Mouse (Mus musculus): ENCODE data around the gene Fam98b.

DNA sequence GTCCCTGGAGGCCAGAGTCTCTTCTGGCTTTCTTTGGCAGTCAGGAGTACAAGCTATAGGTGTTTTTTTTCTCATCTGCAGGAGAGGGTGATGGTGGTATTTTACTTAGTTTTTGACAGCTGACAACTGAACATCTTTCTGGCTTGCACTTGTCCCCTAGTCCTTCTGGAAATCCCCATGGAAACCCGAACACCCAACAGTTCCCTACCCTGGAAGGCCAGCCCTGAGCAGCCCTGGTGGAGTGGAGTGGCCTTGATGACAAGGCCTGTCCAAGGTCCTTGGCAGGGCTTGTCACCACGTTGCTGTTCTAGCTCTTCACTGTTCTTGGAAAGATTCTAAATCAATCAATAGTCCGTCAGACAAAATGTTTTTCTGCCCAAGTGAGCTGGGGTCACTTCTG lies 45.0 kb upstream of the Fam98b start:
- TF ChIP-seq POLR2A (IDR thresholded peaks at IDR 0.05; ENCODE audit: insufficient read length, low read depth), result no peak
- no peak for TF ChIP-seq POLR2AphosphoS2 (IDR thresholded peaks at IDR 0.05; ENCODE audit: insufficient read length, low read depth)
- no peak for TF ChIP-seq TCF12 (IDR thresholded peaks at IDR 0.05; ENCODE audit: insufficient read depth, poor library complexity, severe bottlenecking)
- no peak for TF ChIP-seq SRF (IDR thresholded peaks at IDR 0.05; ENCODE audit: control insufficient read depth, insufficient read length, low read depth)
- no peak for TF ChIP-seq CEBPB (IDR thresholded peaks at IDR 0.05; ENCODE audit: insufficient read depth, poor library complexity, severe bottlenecking)
- no peak for TF ChIP-seq USF1 (IDR thresholded peaks at IDR 0.05; ENCODE audit: low read depth)
- no peak for TF ChIP-seq E2F4 (IDR thresholded peaks at IDR 0.05; ENCODE audit: insufficient read depth)
- no peak for TF ChIP-seq MYOD1 (IDR thresholded peaks at IDR 0.05; ENCODE audit: control insufficient read depth in 1 of 3, insufficient read length in 2 of 3, low read depth in 2 of 3)
- no peak for TF ChIP-seq TCF3 (IDR thresholded peaks at IDR 0.05; ENCODE audit: insufficient read length, low read depth)
- no peak for TF ChIP-seq MAX (IDR thresholded peaks at IDR 0.05; ENCODE audit: low read depth)

All from myocyte (in vitro differentiated cells).